Mouse (Mus musculus) forebrain, postnatal 0 days (tissue): ENCODE measurements around the gene Mgat1. TPM values are rescaled to one million over a fixed set of nuclear protein-coding genes. Genes with fewer than 3 reads are reported as not detected.
A peak's percentile ranks its signal among the peaks of the same experiment; 100 is the strongest.
"Not testable (repeated sequence)": the region's sequence is repeated elsewhere in the genome, so short reads cannot be mapped to it uniquely, and the experiment has no call there.

ENCODE experiments used
- ATAC-seq: fragments of 200-750 bp; cut with Nextera tagmentation; 2 replicates; pipeline ENCODE4 v1.8.0; 2017; ENCODE audit warnings: mild to moderate bottlenecking, moderate library complexity
- DNase-seq: peaks from one replicate; pipeline ENCODE4 v3.0.0-alpha.2; 2015
- H3K27ac ChIP-seq: fragments of 300-500 bp; sonication (generic); 2 replicates; pipeline ENCODE4 v1.5.1; 2014; ENCODE audit warnings: low read depth, mild to moderate bottlenecking, antibody characterized with exemption, low read length, moderate library complexity, mixed read lengths
- H3K27me3 ChIP-seq: fragments of 300-500 bp; sonication (generic); 2 replicates; pipeline ENCODE4 v1.6.1; 2014; ENCODE audit warnings: mild to moderate bottlenecking, low read length, mixed read lengths; ENCODE audit not compliant: insufficient read depth
- H3K36me3 ChIP-seq: fragments of 300-500 bp; sonication (generic); 2 replicates; pipeline ENCODE4 v1.6.1; 2014; ENCODE audit warnings: mild to moderate bottlenecking, moderate library complexity; ENCODE audit not compliant: insufficient read depth
- H3K4me1 ChIP-seq: fragments of 300-500 bp; sonication (generic); 2 replicates; pipeline ENCODE4 v1.6.1; 2014; ENCODE audit warnings: antibody characterized with exemption; ENCODE audit not compliant: insufficient read depth
- H3K4me2 ChIP-seq: fragments of 300-500 bp; sonication (generic); 2 replicates; pipeline ENCODE4 v1.6.1; 2014; ENCODE audit warnings: low read depth, mild to moderate bottlenecking, moderate library complexity
- H3K4me3 ChIP-seq: fragments of 300-500 bp; sonication (generic); 2 replicates; pipeline ENCODE4 v1.5.1; 2014; ENCODE audit warnings: low read depth, low read length, mixed read lengths
- H3K9ac ChIP-seq: fragments of 300-500 bp; sonication (generic); 2 replicates; pipeline ENCODE4 v1.6.1; 2014; ENCODE audit warnings: mild to moderate bottlenecking
- H3K9me3 ChIP-seq: fragments of 300-500 bp; sonication (generic); 2 replicates; pipeline ENCODE4 v1.6.1; 2016; ENCODE audit warnings: low read length
- CTCF ChIP-seq: sonication (generic); IDR thresholded peaks from 2 replicates; pipeline ENCODE4 v1.5.1; 2016; ENCODE audit warnings: antibody characterized with exemption, control low read depth, low read depth
- WGBS: fragments of 180-500 bp; shearing (Covaris S2); extraction: QIAGEN DNeasy Blood & Tissue Kit; methylation state at CpG from one replicate; pipeline ENCODE4 v1.1.7; 2014; 5-methylcytosine and 5-hydroxymethylcytosine counted together
- polyA plus RNA-seq: library from polyadenylated mRNA; unstranded; fragments of >200 nt; fragmentation: Nextera tagmentation; extraction: Ambion mirVana; gene quantifications from 2 replicates; pipeline ENCODE4 v1.2.1, GENCODE M21; 2015
- total RNA-seq: library from RNA; depleted of rRNA; stranded (reverse); fragments of >200 nt; gene quantifications from 2 replicates; pipeline ENCODE4 v1.2.3, GENCODE M21; 2014; rRNA removed

Gene Mgat1
- total RNA-seq (63.3 and 75.7 TPM in 2 replicates), polyA plus RNA-seq (25.3 and 28.1 TPM in 2 replicates)

DNA sequence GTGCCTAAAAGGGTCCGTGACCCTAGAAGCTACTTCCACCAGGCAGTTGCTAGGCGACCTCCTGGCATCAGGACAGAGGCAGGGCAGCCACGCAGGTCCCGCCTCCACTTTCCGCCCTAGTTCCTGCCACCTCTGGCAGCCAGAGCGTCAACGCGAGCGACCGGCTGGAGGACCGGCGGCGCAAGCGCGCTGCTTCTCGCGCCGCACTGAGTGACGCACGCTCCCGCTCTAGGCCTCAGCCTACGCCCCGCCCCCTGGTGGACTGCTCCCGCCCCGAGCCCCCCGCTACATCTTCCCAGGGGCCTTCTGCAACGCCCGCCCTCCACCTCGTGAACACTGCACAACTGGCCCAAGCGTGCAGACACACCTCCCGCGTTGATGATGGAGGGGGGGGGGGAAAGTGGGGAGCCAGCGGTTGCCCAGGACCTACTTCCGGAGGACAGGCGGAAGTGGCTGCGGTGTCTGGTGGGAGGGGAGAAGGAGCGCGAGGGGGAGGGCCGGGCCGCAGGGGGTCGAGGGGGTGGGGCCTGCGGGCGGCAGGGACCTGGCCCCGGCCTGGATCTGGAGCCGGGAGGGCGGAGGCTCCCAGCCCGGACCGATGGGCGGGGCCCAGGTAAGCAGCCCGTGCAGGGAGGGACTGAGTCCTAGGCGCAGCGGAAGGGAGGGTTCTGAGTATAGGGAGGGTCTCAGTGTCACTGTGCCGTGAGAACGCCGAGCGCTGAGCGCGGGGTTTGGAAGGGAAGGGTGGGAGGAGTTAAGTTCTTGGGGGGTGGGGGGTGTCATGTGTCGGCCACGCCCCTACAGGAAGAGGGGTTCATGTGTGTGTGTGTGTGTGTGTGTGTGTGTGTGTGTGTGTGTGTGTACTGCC is at the start of gene Mgat1:
TSS of gene Mgat1 (plus strand) at position 465 of the 868 bp plus-strand sequence.
- Histone ChIP-seq H3K4me1 (peaks cover 16% of the 10 kb centered on the region), H3K36me3 (no peaks in the 10 kb centered on the region), H3K4me2 (peak within 1 kb of the TSS; percentile 56), H3K9me3 (no peaks in the 10 kb centered on the region), H3K4me3 (peak within 1 kb of the TSS; percentile 87), H3K27me3 (no peaks in the 10 kb centered on the region), H3K9ac (peak within 1 kb of the TSS; percentile 84), H3K27ac (peak within 1 kb of the TSS; percentile 90)
- DNase-seq (peak; percentile 94), ATAC-seq (peak; percentile 95)
- WGBS, result under 1% methylated on average over 60 of the region's 60 CpGs
- peak; percentile 32 for TF ChIP-seq CTCF

GRCm38 (mm10) chr11:49194771-49195170 is 49.2 kb upstream of the Mgat1 start:
- not testable (repeated sequence) for H3K9ac ChIP-seq, H3K4me3 ChIP-seq
- WGBS, result 99% methylated on average over 9 of the region's 9 CpGs

GRCm38 (mm10) chr11:49195819-49196322 is 48.1 kb upstream of the Mgat1 start:
- Histone ChIP-seq H3K4me3 (no peak overlapping the region), H3K27me3 (no peaks in the 10 kb centered on the region), H3K4me2 (no peak overlapping the region), H3K36me3 (no peaks in the 10 kb centered on the region), H3K27ac (no peak overlapping the region), H3K9me3 (no peaks in the 10 kb centered on the region), H3K4me1 (no peaks in the 10 kb centered on the region), H3K9ac (no peak overlapping the region)
- TF ChIP-seq CTCF, result no peak
- ATAC-seq, result no peak
- 89% methylated on average over 7 of the region's 7 CpGs for whole genome bisulfite sequencing
- no peak for DNase-seq

More at GRCm38 (mm10) chr11:49194771-49195170, 49.2 kb upstream of the Mgat1 start:
- not testable (repeated sequence) for H3K27me3 ChIP-seq, ATAC-seq, H3K9me3 ChIP-seq, H3K36me3 ChIP-seq, H3K4me2 ChIP-seq, DNase-seq, H3K4me1 ChIP-seq, H3K27ac ChIP-seq

- no peak for ATAC-seq
- no peak for TF ChIP-seq CTCF
These were observed 43.3 kb upstream of the Mgat1 start for GRCm38 (mm10) chr11:49200666-49201065.

GRCm38 (mm10) chr11:49201142-49201541 is 42.8 kb upstream of the Mgat1 start:
- Histone ChIP-seq H3K4me1 (peaks cover 12% of the 10 kb centered on the region), H3K4me2 (no peak overlapping the region), H3K36me3 (no peaks in the 10 kb centered on the region), H3K9ac (no peak overlapping the region), H3K9me3 (no peaks in the 10 kb centered on the region), H3K4me3 (no peak overlapping the region), H3K27ac (no peak overlapping the region), H3K27me3 (no peaks in the 10 kb centered on the region)
- no peak for TF ChIP-seq CTCF
- DNase-seq (no peak), ATAC-seq (no peak)

More at GRCm38 (mm10) chr11:49200666-49201065, 43.3 kb upstream of the Mgat1 start:
- Histone ChIP-seq H3K27me3 (no peaks in the 10 kb centered on the region), H3K9me3 (no peaks in the 10 kb centered on the region), H3K27ac (no peak overlapping the region), H3K4me1 (peaks cover 12% of the 10 kb centered on the region), H3K4me2 (no peak overlapping the region), H3K4me3 (no peak overlapping the region), H3K36me3 (no peaks in the 10 kb centered on the region), H3K9ac (no peak overlapping the region)
- no peak for DNase-seq

- Histone ChIP-seq H3K9ac (peak overlapping the region; percentile 99; the same call in 1 of the 2 replicates), H3K27ac (peak overlapping the region; percentile 97; the same call in 1 of the 2 replicates), H3K4me1 (peaks cover 12% of the 10 kb centered on the region), H3K4me3 (peak overlapping the region; percentile 97; the same call in 1 of the 2 replicates), H3K27me3 (no peaks in the 10 kb centered on the region), H3K36me3 (no peaks in the 10 kb centered on the region; the same call in 1 of the 2 replicates), H3K9me3 (no peaks in the 10 kb centered on the region), H3K4me2 (peak overlapping the region; percentile 86)
- ATAC-seq (no peak), DNase-seq (no peak)
- WGBS, result 56% methylated on average over 2 of the region's 2 CpGs
- TF ChIP-seq CTCF, result no peak
These were observed 41.9 kb upstream of the Mgat1 start for GRCm38 (mm10) chr11:49202071-49202470.

DNA sequence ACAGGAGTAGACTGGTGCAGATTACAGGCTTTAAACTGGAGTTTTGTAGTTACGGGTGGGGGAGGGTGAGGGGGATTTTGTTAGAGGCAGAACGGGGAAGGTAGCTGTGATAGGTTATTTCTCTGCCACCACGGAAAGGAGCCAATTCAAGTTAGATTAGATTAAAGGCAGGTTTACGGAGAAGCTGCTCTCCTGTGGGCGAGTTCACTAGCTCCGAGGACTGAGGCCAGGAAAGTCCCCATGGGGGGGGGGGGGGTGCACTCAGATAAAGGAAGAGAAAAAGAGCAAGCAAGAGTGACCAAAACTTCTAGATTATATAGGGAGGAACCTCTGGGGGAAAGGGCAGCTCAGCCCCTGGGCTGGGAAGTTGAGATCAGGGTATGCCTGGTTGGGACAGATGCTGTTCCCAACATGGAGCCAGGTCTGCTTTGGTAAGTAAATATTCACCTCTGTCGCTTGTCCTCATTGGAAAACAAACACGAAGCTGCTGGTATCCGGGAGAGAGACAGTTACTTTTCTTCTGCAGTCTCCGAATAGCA is 41.4 kb upstream of the Mgat1 start:
- 2% methylated on average over 10 of the region's 10 CpGs for WGBS
- peak overlapping the region; percentile 86 for H3K4me2 ChIP-seq
- H3K4me3 ChIP-seq, result peak overlapping the region; percentile 97
- peaks cover 12% of the 10 kb centered on the region for H3K4me1 ChIP-seq
- peak overlapping the region; percentile 97 for H3K27ac ChIP-seq
- no peaks in the 10 kb centered on the region; the same call in 1 of the 2 replicates for H3K36me3 ChIP-seq
- DNase-seq (no peak), ATAC-seq (no peak)
- H3K9ac ChIP-seq, result peak overlapping the region; percentile 99
- no peak for TF ChIP-seq CTCF
- H3K9me3 ChIP-seq, result no peaks in the 10 kb centered on the region
- no peaks in the 10 kb centered on the region for H3K27me3 ChIP-seq
